In the genomic region with DNA sequence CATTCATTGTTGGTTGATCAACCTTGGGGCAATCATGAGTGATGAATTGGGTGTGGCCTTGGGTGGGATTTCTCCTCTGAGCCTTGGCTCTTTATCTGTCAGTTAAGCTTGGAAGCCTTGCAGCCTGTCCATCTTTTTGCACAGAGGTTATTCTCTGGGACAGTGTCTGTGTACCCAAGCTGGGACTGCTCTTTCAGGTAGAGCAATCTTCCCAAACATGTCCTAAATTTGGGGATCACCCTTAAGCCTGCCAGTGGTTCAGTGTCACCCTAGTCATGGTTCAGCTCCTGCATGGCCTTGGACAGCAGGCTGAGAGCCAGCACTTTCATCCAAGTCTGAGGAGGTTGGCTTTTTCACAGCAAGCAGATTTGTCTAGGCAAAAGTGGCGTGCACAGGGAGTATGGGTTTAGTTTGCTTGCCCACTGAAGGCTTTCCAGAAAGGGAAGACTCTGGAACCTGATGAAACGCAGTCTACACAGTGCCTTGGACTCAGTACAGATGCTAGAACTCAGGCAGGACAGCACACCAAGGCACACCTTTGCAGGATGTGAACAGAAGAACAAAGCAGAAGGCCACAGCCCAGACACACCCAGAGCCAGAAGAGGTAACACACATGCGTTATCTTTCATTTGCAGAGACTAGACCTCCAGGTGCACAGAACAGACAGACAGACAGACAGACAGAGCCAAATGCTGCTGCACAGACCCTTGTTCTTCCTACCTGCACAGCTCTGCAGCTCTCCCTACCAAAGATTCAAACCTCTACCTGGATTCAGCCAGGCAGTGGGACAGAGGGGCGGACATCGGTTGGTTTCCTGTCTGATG, we compare ENCODE assay signal across 12 mouse cellular contexts.
DNase-seq lines count a peak whose midpoint lies in the region; ATAC-seq lines count a peak whose summit lies in the region.
"Had no signal": no experiment of that assay in that cellular context is flagged by ENCODE, and none has a peak within 500 bp of the region (broad histone marks: within the 10 kb centered on the region; RNA-seq: fewer than 3 reads in every experiment).

No protein-coding gene starts in this region.

- no peaks in the 10 kb centered on the region for H3K9me3 ChIP-seq in heart, embryonic 12.5 days (replicated peaks)
- H3K9me3 ChIP-seq in lung, embryonic 16.5 days (ENCODE audit: control insufficient read depth, low read length): no peaks in the 10 kb centered on the region
- H3K9me3 ChIP-seq in embryonic facial prominence, embryonic 10.5 days: no peaks in the 10 kb centered on the region
- H3K9me3 ChIP-seq: midbrain, embryonic 13.5 days had no signal

- no peak for ATAC-seq in heart, embryonic 12.5 days (ENCODE audit: insufficient number of reproducible peaks, low FRiP score)
- ATAC-seq in lung, embryonic 16.5 days (ENCODE audit: low read depth): no peak
- ATAC-seq: forebrain, postnatal 0 days; hindbrain, postnatal 0 days; midbrain, embryonic 13.5 days had no signal

- H3K4me2 ChIP-seq in heart, embryonic 12.5 days: no peak overlapping the region
- H3K4me2 ChIP-seq in lung, embryonic 16.5 days (ENCODE audit: low read depth, low read length): no peak overlapping the region
- H3K4me2 ChIP-seq: midbrain, embryonic 13.5 days had no signal

- no peaks in the 10 kb centered on the region for H3K27me3 ChIP-seq in heart, embryonic 12.5 days (replicated peaks)
- no peaks in the 10 kb centered on the region for H3K27me3 ChIP-seq in lung, embryonic 16.5 days (ENCODE audit: control insufficient read depth, insufficient read depth, low read depth, low read length)
- no peaks in the 10 kb centered on the region for H3K27me3 ChIP-seq in embryonic facial prominence, embryonic 10.5 days (replicated peaks; ENCODE audit: low read depth, poor library complexity, severe bottlenecking)
- H3K27me3 ChIP-seq: midbrain, embryonic 13.5 days had no signal

- H3K4me1 ChIP-seq in heart, embryonic 12.5 days (replicated peaks): peaks cover 15% of the 10 kb centered on the region
- H3K4me1 ChIP-seq in lung, embryonic 16.5 days (replicated peaks; ENCODE audit: control insufficient read depth, insufficient read depth, low read length): peaks cover 14% of the 10 kb centered on the region
- H3K4me1 ChIP-seq in embryonic facial prominence, embryonic 10.5 days: peaks cover 14% of the 10 kb centered on the region

- intact Hi-C loops in heart, postnatal 10 days (cut with DNase I): no loop called here

- 72% methylated on average over 5 of the region's 5 CpGs for WGBS in heart, embryonic 12.5 days
- WGBS in lung, embryonic 16.5 days: 67% methylated on average over 5 of the region's 5 CpGs
- 80% methylated on average over 5 of the region's 5 CpGs for WGBS in embryonic facial prominence, embryonic 10.5 days

- H3K4me3 ChIP-seq in heart, embryonic 12.5 days: no peak overlapping the region
- no peak overlapping the region for H3K4me3 ChIP-seq in lung, embryonic 16.5 days (ENCODE audit: low read length)
- H3K4me3 ChIP-seq in embryonic facial prominence, embryonic 10.5 days: no peak overlapping the region
- H3K4me3 ChIP-seq: midbrain, embryonic 13.5 days had no signal

- H3K36me3 ChIP-seq in heart, embryonic 12.5 days: peaks cover 18% of the 10 kb centered on the region
- H3K36me3 ChIP-seq in lung, embryonic 16.5 days (ENCODE audit: control insufficient read depth, insufficient read depth, low read length): peaks cover 23% of the 10 kb centered on the region
- peaks cover 100% of the 10 kb centered on the region for H3K36me3 ChIP-seq in embryonic facial prominence, embryonic 10.5 days (replicated peaks)

- H3K27ac ChIP-seq in heart, embryonic 12.5 days (ENCODE audit: poor library complexity, severe bottlenecking): peak overlapping the region; percentile 4; the same call in 1 of the 2 replicates
- H3K27ac ChIP-seq in lung, embryonic 16.5 days (ENCODE audit: low read length): peak overlapping the region; percentile 56
- peak overlapping the region; percentile 49; the same call in 1 of the 2 replicates for H3K27ac ChIP-seq in embryonic facial prominence, embryonic 10.5 days (replicated peaks)
- H3K27ac ChIP-seq: hindbrain, postnatal 0 days; midbrain, embryonic 13.5 days had no signal

- H3K9ac ChIP-seq in heart, embryonic 12.5 days: no peak overlapping the region
- H3K9ac ChIP-seq in lung, embryonic 16.5 days (ENCODE audit: low read length): no peak overlapping the region
- H3K9ac ChIP-seq: forebrain, postnatal 0 days; midbrain, embryonic 13.5 days had no signal

- no peak for DNase-seq in heart, postnatal 10 days
- no peak for DNase-seq in lung, adult 18-20 months
- DNase-seq in embryonic facial prominence, embryonic 10.5 days (ENCODE audit: low spot score): no peak
- no peak for DNase-seq in thymus, postnatal 14 days
- no peak for DNase-seq in cerebellum, postnatal 25 days
- DNase-seq: cerebellum, adult 9-11 months; forebrain, postnatal 0 days; lung, adult 2 months had no signal

Comparison
In these comparisons a context has a peak if more than half of its experiments do, and no peak if none do; other contexts are left out.
1. H3K27ac ChIP-seq: peak in every context shown above with its lines; median percentile 56 in lung, embryonic 16.5 days; 49 in embryonic facial prominence, embryonic 10.5 days; 4 in heart, embryonic 12.5 days.